In genomic region chr7:110816037-110816436, GRCm38 (mm10) we compare ENCODE assay signal across 8 mouse cellular contexts. TPM values are rescaled to one million over a fixed set of nuclear protein-coding genes. Genes with fewer than 3 reads are reported as not detected.
DNase-seq lines count a peak whose midpoint lies in the region; ATAC-seq and TF ChIP-seq lines count a peak whose summit lies in the region.

No protein-coding gene starts in this region.

- no peaks in the 10 kb centered on the region for H3K79me2 ChIP-seq in C2C12 (ENCODE audit: control insufficient read depth, insufficient read depth)

- no peaks in the 10 kb centered on the region for H3K9me3 ChIP-seq in heart, postnatal 0 days (replicated peaks; ENCODE audit: control insufficient read depth, low read length)
- H3K9me3 ChIP-seq in embryonic facial prominence, embryonic 11.5 days (replicated peaks; ENCODE audit: control insufficient read depth, low read length), result no peaks in the 10 kb centered on the region
- no peaks in the 10 kb centered on the region for H3K9me3 ChIP-seq in midbrain, embryonic 15.5 days

- H3K4me3 ChIP-seq in heart, postnatal 0 days (ENCODE audit: low read depth, low read length), result no peak overlapping the region
- H3K4me3 ChIP-seq in C2C12 (ENCODE audit: insufficient read depth, poor library complexity, severe bottlenecking), result no peak overlapping the region
- no peak overlapping the region for H3K4me3 ChIP-seq in embryonic facial prominence, embryonic 11.5 days (ENCODE audit: low read depth, low read length)
- H3K4me3 ChIP-seq in midbrain, embryonic 15.5 days, result no peak overlapping the region

- H3K9ac ChIP-seq in heart, postnatal 0 days (replicated peaks; ENCODE audit: low read depth, low read length), result no peak overlapping the region
- H3K9ac ChIP-seq in embryonic facial prominence, embryonic 11.5 days (replicated peaks; ENCODE audit: low read length), result no peak overlapping the region
- H3K9ac ChIP-seq in midbrain, embryonic 15.5 days, result no peak overlapping the region

- TF ChIP-seq CTCF in heart, postnatal 0 days (IDR thresholded peaks at IDR 0.05; ENCODE audit: low read depth), result peak; percentile 92
- peak; percentile 54 for TF ChIP-seq CTCF in C2C12 (IDR thresholded peaks at IDR 0.05; ENCODE audit: control insufficient read depth, insufficient read depth, insufficient read length)

- intact Hi-C loops in heart, postnatal 25 days (cut with DNase I), result loop anchor here (2.0 kb wide), 1 partner anchor 115 kb away; no protein-coding TSS in a partner anchor

- no peak overlapping the region for H3K4me2 ChIP-seq in heart, postnatal 0 days (ENCODE audit: low read depth, low read length)
- no peak overlapping the region for H3K4me2 ChIP-seq in embryonic facial prominence, embryonic 11.5 days (ENCODE audit: low read depth, low read length)
- H3K4me2 ChIP-seq in midbrain, embryonic 15.5 days, result no peak overlapping the region

- H3K27me3 ChIP-seq in heart, postnatal 0 days (ENCODE audit: control insufficient read depth, insufficient read depth, low read length), result no peaks in the 10 kb centered on the region
- H3K27me3 ChIP-seq in C2C12 (ENCODE audit: control insufficient read depth, insufficient read depth, insufficient read length), result no peaks in the 10 kb centered on the region
- H3K27me3 ChIP-seq in embryonic facial prominence, embryonic 11.5 days (ENCODE audit: control insufficient read depth, insufficient read depth, low read length), result no peaks in the 10 kb centered on the region
- no peaks in the 10 kb centered on the region for H3K27me3 ChIP-seq in midbrain, embryonic 15.5 days (replicated peaks)

- peaks cover 23% of the 10 kb centered on the region for H3K36me3 ChIP-seq in heart, postnatal 0 days (replicated peaks; ENCODE audit: control insufficient read depth, insufficient read depth, low read length)
- H3K36me3 ChIP-seq in C2C12 (ENCODE audit: control insufficient read depth, insufficient read depth), result peaks cover 18% of the 10 kb centered on the region
- no peaks in the 10 kb centered on the region for H3K36me3 ChIP-seq in embryonic facial prominence, embryonic 11.5 days (replicated peaks; ENCODE audit: control insufficient read depth, insufficient read depth, low read depth, low read length)
- no peaks in the 10 kb centered on the region for H3K36me3 ChIP-seq in midbrain, embryonic 15.5 days (replicated peaks)

- peak; percentile 71 for ATAC-seq in heart, postnatal 0 days (ENCODE audit: insufficient read depth, low read depth)
- 0 out of 2 replicates have a peak, but pooled peaks have one; percentile 14 for ATAC-seq in embryonic facial prominence, embryonic 11.5 days (replicated peaks; ENCODE audit: insufficient number of reproducible peaks, low FRiP score, low TSS enrichment, low read depth)
- 0 out of 2 replicates have a peak, but pooled peaks have one; percentile 33 for ATAC-seq in midbrain, embryonic 15.5 days (replicated peaks)

- no peak overlapping the region for H3ac ChIP-seq in C2C12 (ENCODE audit: control insufficient read depth, insufficient read length, low read depth)

- peaks cover 14% of the 10 kb centered on the region for H3K4me1 ChIP-seq in heart, postnatal 0 days (ENCODE audit: control insufficient read depth, insufficient read depth)
- H3K4me1 ChIP-seq in embryonic facial prominence, embryonic 11.5 days (ENCODE audit: control insufficient read depth, insufficient read depth, low read length), result no peaks in the 10 kb centered on the region
- H3K4me1 ChIP-seq in midbrain, embryonic 15.5 days, result no peaks in the 10 kb centered on the region

- no peak for TF ChIP-seq EP300 in heart, postnatal 0 days (IDR thresholded peaks at IDR 0.05; ENCODE audit: low read depth)

- peak; percentile 80 for DNase-seq in heart, postnatal 0 days (ENCODE audit: low spot score)
- DNase-seq in heart, postnatal 25 days (ENCODE audit: low spot score), result no peak
- peak; percentile 85 for DNase-seq in NIH3T3 (ENCODE audit: low read depth)
- DNase-seq in embryonic facial prominence, embryonic 11.5 days (ENCODE audit: low spot score), result peak; percentile 81
- peak; percentile 51 to 68 for DNase-seq in kidney, postnatal 25 days
- DNase-seq in right cerebral cortex, postnatal 25 days, result no peak

- no peak overlapping the region for H3K27ac ChIP-seq in heart, postnatal 0 days (ENCODE audit: low read depth)
- no peak overlapping the region for H3K27ac ChIP-seq in embryonic facial prominence, embryonic 11.5 days (replicated peaks; ENCODE audit: low read depth, low read length)
- H3K27ac ChIP-seq in midbrain, embryonic 15.5 days, result no peak overlapping the region

- H3K79me3 ChIP-seq in C2C12 (ENCODE audit: low read depth), result no peaks in the 10 kb centered on the region

- WGBS in heart, postnatal 0 days, result 59% methylated on average over 5 of the region's 5 CpGs
- WGBS in embryonic facial prominence, embryonic 11.5 days, result 57% methylated on average over 5 of the region's 5 CpGs
- 75% methylated on average over 5 of the region's 5 CpGs for WGBS in midbrain, embryonic 15.5 days

TF ChIP-seq in C2C12, 6 proteins besides CTCF, POLR2A, EP300 and RAD21:
- TF ChIP-seq MYOD1 (IDR thresholded peaks at IDR 0.05; ENCODE audit: control insufficient read depth, insufficient read length, low read depth) (no peak), FOSL1 (IDR thresholded peaks at IDR 0.05; ENCODE audit: insufficient read depth, low read length, poor library complexity, severe bottlenecking) (no peak), MYOG (IDR thresholded peaks at IDR 0.05; ENCODE audit: control insufficient read depth, extremely low read depth, insufficient read length) (no peak), MAX (IDR thresholded peaks at IDR 0.05) (no peak), USF1 (IDR thresholded peaks at IDR 0.05; ENCODE audit: low read depth) (no peak), CEBPB (IDR thresholded peaks at IDR 0.05; ENCODE audit: low read depth) (no peak)
TF ChIP-seq in C2C12: peak in this region for 0.

RNA-seq across cellular contexts. Expression of gene Rnf141, which starts 28.2 kb away (rescaled TPM):
- 59.9 and 144 TPM in 2 replicates for total RNA-seq in heart, postnatal 0 days (2014; rRNA removed; ENCODE audit: low replicate concordance)
- polyA plus RNA-seq in heart, postnatal 0 days (2015; fragmentation: Nextera tagmentation; extraction: Ambion mirVana), result 22.7 and 26.4 TPM in 2 replicates
- total RNA-seq in heart, postnatal 25 days (2021), result 10 to 100 TPM; 31.9 to 41.0 TPM
- polyA plus RNA-seq in C2C12 (2012; fragmentation: generic; extraction: Trizol), result 9.7 TPM
- polyA plus RNA-seq in embryonic facial prominence, embryonic 11.5 days (2014; fragmentation: Nextera tagmentation; extraction: Ambion mirVana), result 20.6 and 23.5 TPM in 2 replicates
- 30.7 and 35.5 TPM in 2 replicates for polyA plus RNA-seq in midbrain, embryonic 15.5 days (2015; fragmentation: Nextera tagmentation; extraction: Ambion mirVana)

RNA-seq across cellular contexts. Expression of gene Lyve1, which starts 47.0 kb away (rescaled TPM):
- total RNA-seq in heart, postnatal 0 days (2014; rRNA removed; ENCODE audit: low replicate concordance), result 38.9 and 56.7 TPM in 2 replicates
- polyA plus RNA-seq in heart, postnatal 0 days (2015; fragmentation: Nextera tagmentation; extraction: Ambion mirVana), result 13.8 and 15.2 TPM in 2 replicates
- 10 to 100 TPM; 21.8 to 22.0 TPM for total RNA-seq in heart, postnatal 25 days (2021)
- not detected for polyA plus RNA-seq in C2C12 (2012; fragmentation: generic; extraction: Trizol)
- polyA plus RNA-seq in embryonic facial prominence, embryonic 11.5 days (2014; fragmentation: Nextera tagmentation; extraction: Ambion mirVana), result 0.41 and 1.2 TPM in 2 replicates
- polyA plus RNA-seq in midbrain, embryonic 15.5 days (2015; fragmentation: Nextera tagmentation; extraction: Ambion mirVana), result 6.9 and 7.0 TPM in 2 replicates

RNA-seq across cellular contexts. Expression of gene Ampd3, which starts 48.0 kb away (rescaled TPM):
- 12.2 and 19.7 TPM in 2 replicates for total RNA-seq in heart, postnatal 0 days (2014; rRNA removed; ENCODE audit: low replicate concordance)
- polyA plus RNA-seq in heart, postnatal 0 days (2015; fragmentation: Nextera tagmentation; extraction: Ambion mirVana), result 12.8 and 15.6 TPM in 2 replicates
- total RNA-seq in heart, postnatal 25 days (2021), result 10 to 100 TPM; 46.0 to 46.2 TPM
- polyA plus RNA-seq in C2C12 (2012; fragmentation: generic; extraction: Trizol), result 4.5 TPM
- polyA plus RNA-seq in embryonic facial prominence, embryonic 11.5 days (2014; fragmentation: Nextera tagmentation; extraction: Ambion mirVana), result 2.0 and 2.5 TPM in 2 replicates
- polyA plus RNA-seq in midbrain, embryonic 15.5 days (2015; fragmentation: Nextera tagmentation; extraction: Ambion mirVana), result 9.7 and 10.1 TPM in 2 replicates

Comparison
In these comparisons a context has a peak if more than half of its experiments do, and no peak if none do; other contexts are left out.
1. DNase-seq: peak in heart, postnatal 0 days (single experiment), NIH3T3 (single experiment), embryonic facial prominence, embryonic 11.5 days (single experiment) and kidney, postnatal 25 days (2 of 2); none in heart, postnatal 25 days (single experiment) and right cerebral cortex, postnatal 25 days (single experiment).
2. ATAC-seq: peak in every context shown above with its lines; median percentile 71 in heart, postnatal 0 days; 33 in midbrain, embryonic 15.5 days; 14 in embryonic facial prominence, embryonic 11.5 days.